Mouse (Mus musculus): ENCODE measurements around the gene Fads1.

DNA sequence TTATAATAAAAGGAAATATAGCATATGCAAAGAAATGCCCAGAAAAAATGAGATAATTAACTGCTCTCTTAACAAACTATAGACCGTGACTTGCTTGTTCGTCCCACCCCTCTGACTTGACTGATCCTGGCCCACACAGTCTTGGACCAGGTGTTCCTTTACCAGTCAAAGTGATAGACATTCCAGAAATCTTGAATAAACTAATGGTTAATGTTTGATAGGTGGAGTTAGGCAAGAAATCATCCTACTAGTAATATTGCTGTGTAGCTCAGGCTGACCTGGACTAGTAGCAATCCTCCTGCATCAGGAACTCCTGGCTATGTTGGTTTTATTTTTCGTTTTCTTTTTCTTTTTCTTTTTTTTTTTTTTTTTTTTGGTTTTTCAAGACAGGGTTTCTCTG lies 14.2 kb upstream of the Fads1 start:
- no peak for TF ChIP-seq POLR2A (IDR thresholded peaks at IDR 0.05; ENCODE audit: borderline replicate concordance, insufficient read depth, low read length)
- no peak for TF ChIP-seq CTCF (IDR thresholded peaks at IDR 0.05; ENCODE audit: borderline replicate concordance, insufficient read depth, low read depth, low read length)

Measured in cerebellum, adult 2 months (tissue).